Mouse (Mus musculus): Measurements from ENCODE around the gene Ttc9b. TPM values are rescaled to one million over a fixed set of nuclear protein-coding genes. Genes with fewer than 3 reads are reported as not detected.
"Not testable (repeated sequence)": the region's sequence is repeated elsewhere in the genome, so short reads cannot be mapped to it uniquely, and the experiment has no call there.

The Ttc9b gene
- total RNA-seq, 2 experiments from 2014 or later = not detected

GRCm38 (mm10) chr7:27635094-27635493 is 18.6 kb upstream of the Ttc9b start:
- not testable (repeated sequence) for DNase-seq

DNA sequence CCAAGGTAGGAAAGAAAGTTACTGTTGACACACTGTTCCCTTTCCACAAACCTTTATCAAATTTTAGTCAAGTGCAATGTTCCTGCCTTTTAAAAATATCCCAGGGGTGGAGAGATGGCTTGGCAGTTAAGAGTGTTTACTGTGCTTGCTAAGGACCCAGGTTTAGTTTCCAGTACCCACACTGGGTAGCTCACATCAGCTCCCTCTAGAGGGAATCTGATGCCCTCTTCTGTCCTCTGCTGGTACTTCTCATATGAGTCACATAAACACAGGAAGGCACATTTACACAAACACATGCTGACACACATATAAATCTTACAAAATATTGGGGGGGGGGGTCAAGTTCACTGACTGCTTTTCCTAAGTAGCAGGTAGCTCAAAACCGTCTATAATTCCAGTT is 9.2 kb upstream of the Ttc9b start:
- no peak for DNase-seq

- DNase-seq = no peak
Measured at GRCm38 (mm10) chr7:27646516-27646915, 7.2 kb upstream of the Ttc9b start.

- no peak for DNase-seq
Measured at GRCm38 (mm10) chr7:27647281-27648002, 6.3 kb upstream of the Ttc9b start.

- no peak for DNase-seq
Measured at GRCm38 (mm10) chr7:27649723-27650122, 4.0 kb upstream of the Ttc9b start.

DNA sequence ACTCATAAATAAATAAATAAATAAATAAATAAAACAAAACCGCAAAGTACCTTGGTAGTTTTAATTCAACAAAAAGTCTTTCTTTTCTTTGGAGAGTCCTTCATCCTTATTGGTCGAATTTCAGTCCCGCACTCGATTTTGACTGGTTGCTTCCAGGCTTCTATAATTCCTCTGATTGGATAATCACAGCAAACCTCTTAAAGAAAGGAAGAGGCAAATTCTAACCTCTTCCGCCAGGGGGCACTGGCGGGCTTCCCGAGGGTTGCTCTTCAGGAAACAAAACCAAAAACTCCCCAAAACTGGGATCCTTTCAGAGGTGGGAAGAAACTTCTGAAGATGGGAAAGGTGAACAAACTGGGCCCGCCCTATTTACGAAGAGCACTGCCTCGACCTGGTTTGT is 2.8 kb upstream of the Ttc9b start:
- peak; percentile 51 for DNase-seq

GRCm38 (mm10) chr7:27654607-27655276 is 1.0 kb downstream of the Ttc9b start:
- no peak for DNase-seq

DNA sequence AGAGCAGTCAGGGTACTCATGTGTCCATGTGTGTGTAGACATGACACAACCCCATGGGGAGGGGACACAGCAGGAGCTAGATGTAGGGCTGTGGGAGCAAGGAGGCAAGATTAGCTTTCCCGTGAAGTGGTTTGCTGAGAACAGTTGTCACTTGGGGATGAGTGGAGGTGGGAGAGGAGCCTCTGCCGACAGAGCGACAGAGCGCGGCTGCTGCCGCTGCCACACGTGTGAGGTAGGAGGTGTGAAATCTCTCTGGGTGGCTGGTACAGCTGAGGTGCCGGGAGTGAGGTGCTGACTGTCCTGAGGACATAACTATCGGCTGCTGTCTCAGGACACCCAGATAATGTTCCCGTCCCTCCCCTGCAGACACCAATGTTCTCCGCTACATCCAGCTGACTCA is 1.8 kb downstream of the Ttc9b start:
- DNase-seq = no peak

DNA sequence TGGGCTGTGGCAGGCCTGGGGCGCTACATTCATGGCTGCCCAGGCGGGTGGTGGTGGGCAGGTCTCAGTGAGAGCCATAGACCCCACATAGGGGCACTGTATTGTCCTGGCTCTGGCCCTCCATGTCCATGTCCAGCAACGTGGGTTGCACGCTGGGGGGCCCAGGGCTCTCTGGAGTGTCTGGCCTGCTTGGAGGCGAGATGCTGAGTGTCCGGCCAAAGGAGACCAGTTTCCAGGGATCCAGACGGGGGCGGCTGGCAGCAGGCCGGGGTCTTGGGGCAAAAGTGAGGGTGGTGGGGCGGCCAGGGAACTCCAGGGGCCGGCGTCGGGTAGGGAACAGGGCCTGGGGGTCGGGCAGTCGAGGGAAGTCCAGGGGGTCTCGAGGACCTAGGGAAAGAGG is 2.9 kb downstream of the Ttc9b start:
- no peak for DNase-seq

- DNase-seq = no peak
Measured at GRCm38 (mm10) chr7:27657824-27658395, 4.2 kb downstream of the Ttc9b start.

GRCm38 (mm10) chr7:27658712-27659663 is 5.3 kb downstream of the Ttc9b start:
- no peak for DNase-seq

DNA sequence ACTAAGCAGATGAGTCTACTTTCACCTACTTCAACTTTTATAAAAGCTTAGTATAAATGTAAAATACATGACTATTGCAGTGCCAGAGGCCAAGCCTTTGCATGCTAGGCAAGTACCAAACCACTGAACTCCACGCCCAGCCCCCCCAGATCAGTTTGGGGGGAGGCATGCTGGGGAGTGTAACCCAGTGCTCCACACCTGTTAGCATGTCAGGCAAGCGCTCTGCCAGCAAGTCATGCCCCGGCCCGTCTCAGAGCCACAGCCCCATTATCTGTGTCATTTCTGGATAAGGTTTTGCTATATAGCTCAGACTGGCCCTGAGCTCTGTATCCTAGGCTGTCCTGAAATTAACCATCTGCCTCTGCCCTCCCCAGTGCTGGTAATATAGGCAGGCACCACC is 8.3 kb downstream of the Ttc9b start:
- DNase-seq = no peak

GRCm38 (mm10) chr7:27673064-27673574 is 19.4 kb downstream of the Ttc9b start:
- DNase-seq = no peak

DNA sequence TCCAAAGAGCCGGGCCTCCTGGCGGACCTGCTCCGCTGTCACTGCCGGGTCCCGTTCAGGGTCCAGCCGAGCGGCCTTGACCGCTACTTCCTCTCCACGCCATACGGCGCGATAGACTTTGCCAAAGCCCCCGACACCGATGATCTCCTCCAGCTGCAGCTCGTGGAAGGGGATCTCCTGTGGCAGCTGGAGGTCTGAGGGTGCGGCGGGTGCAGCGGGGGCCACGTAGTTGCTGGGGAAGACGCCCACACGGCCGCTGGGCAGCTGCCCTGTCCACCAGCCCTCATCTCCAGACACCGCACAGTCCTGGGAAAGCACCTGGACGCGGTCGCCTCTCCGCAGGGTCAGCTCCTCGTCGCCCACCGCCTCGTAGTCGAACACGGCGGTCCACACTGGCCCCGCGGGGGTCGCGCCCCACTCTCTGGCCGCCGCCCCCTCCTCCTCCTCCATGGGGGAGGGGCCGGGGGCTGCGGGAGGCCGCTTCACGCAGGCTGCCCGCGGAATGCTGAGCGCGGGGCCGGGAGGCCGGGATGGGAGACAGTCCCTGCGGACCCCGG is 19.9 kb downstream of the Ttc9b start:
- DNase-seq = no peak

DNA sequence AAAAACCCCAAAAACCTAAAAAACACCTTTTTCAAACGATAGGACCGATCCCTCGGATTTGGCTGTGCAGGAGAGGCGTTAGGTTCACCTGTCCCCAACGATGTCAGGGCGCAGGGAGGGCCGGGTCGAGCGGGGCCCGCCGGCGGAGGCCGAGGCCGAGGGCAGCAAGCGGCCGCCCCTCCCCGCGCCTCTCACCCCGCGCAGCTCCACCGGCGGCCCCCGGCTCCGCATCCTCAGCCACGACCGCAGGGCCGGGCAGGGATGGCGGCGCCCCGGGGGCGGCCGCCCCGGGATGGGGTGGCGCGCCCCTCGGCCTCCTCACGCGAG is 20.4 kb downstream of the Ttc9b start:
- DNase-seq = no peak

GRCm38 (mm10) chr7:27674522-27675221 is 21.0 kb downstream of the Ttc9b start, which contains the start of gene Map3k10:
Gene Map3k10 (minus strand): TSS chr7:27674598.
- DNase-seq = peak; percentile 92

DNA sequence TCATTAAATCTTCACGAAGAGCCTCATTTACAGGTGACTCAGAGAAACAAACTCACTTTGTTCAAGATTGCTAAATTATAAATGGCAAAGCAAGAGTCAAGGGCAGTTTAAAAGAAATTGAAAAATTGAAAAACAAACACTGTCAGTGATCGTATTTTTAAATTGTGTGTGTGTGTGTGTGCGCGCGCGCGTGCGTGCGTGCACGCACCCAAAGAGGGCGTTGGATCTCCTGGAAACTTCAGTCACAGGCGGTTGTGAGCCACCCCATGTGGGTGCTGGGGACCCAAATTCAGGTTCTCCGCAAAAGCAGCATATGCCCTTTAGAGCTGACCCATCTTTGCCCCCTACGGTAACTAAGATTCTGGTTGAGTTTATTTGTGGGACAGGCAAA is 21.5 kb downstream of the Ttc9b start:
- DNase-seq = no peak

DNA sequence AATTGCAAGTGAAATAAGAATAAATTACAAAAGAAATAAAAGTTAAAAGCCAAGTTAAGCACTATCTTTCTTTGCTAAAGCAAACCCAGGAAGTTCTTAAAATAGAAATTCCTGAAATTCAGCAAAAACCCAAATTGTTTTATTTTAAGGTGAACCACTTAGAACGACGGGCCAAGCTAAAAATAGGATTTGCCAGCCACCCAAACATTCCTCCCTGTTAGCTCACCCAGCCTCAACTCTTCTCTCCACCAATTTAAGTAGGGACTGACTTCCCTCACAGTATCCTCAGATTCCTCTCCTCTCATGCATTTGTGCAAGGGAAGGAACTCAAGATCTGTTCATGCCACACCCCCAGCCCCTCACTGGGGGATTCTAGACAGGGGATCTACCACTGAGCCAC is 29.5 kb downstream of the Ttc9b start:
- DNase-seq = no peak

GRCm38 (mm10) chr7:27685220-27685619 is 31.5 kb downstream of the Ttc9b start:
- DNase-seq = no peak

GRCm38 (mm10) chr7:27685681-27686080 is 32.0 kb downstream of the Ttc9b start:
- no peak for DNase-seq

DNA sequence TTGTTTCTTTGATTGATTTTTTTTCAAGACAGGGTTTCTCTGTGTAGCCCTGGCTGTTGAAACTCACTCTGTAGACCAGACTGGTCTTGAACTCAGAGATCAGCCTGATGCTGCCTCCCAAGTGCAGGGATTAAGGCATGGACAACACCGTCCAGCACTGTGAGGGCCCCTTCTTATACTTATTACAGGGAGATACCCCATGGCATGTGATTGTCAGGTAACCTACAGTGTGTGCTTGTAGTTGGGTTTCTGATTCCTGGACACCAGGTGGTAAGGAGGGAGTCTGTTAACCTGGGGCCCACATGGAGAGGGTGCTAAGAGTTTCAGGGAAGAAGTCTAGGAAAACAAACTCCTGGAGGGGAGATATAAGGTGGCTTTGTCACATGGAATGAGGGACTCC is 33.3 kb downstream of the Ttc9b start:
- DNase-seq = no peak
